Mouse (Mus musculus): Measurements from ENCODE around the gene Bche.

Bche gene

DNA sequence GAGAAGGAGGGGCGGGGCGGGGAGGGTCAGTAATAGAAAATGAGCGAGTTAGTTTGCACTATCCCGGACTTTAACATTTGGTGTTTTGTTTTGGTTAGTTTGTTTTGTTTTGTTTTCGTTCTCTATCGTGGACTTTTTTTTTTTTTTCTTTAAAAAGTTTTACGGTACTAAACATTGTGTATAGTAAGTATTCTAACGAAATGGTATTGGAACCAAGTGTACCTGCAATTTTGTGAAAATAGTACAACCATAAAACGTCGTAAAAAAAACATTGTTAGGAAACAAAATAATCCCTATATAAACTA is at the start of gene Bche:
Gene Bche (minus strand): TSS at position 6 of the 305 bp plus-strand sequence.
- DNase-seq: no peak

DNA sequence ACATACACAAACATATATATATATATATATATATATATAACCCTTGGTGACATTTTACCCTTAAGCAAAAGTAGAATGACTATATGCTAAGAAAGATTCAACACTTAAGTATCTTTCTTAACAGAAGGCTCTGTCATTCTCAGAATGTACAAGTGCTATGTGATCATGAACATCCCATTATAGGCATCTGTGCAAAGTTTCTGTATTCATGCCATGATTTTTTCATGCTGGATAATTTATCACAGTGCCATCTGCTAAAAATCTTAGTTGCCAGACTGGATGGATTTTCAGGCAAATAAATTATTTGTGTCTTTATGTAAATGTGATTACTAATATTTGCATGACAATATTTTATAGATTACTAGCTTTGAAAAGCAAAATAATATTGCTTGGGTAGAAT is 33.8 kb upstream of the Bche start:
- no peak for DNase-seq

DNA sequence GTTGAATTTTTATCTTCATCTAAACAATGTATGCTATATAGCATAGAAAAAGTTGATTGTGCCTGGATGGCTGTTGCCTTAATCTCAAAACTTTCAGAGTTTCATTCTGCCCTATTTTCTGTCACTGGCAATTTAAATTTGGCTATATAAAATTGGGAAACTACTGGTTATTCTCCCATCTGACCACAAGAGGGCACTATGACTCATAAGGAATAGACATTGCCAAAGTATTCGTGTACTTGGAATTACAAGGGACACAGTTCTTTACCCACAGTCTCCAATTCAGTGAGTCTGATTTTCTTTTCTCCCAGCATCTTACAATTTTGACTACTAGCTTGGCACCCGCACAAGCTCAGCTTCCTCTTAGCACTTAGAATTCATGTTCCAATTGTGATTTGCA is 23.5 kb upstream of the Bche start:
- no peak for DNase-seq

DNA sequence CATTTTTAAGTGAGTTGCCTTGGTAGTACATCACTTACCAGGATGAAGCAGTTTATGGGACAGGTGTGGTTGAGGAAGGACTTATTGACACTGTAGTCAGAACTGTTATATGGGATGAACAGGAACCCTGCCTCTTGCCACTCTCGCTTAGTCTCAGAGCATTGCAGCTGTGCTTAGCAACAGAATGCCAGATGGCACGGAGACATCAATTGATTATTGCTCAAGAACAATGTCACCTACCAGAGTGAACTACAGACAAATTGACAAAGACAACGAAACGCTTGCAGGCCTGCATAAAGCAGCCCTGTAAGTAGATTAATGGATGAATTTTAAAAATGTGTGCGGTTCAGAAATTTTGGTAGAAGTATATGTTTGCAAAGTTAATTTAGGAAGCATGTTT is 21.3 kb upstream of the Bche start:
- no peak for DNase-seq

GRCm38 (mm10) chr3:73725711-73726110 is 17.5 kb upstream of the Bche start:
- no peak for DNase-seq

DNA sequence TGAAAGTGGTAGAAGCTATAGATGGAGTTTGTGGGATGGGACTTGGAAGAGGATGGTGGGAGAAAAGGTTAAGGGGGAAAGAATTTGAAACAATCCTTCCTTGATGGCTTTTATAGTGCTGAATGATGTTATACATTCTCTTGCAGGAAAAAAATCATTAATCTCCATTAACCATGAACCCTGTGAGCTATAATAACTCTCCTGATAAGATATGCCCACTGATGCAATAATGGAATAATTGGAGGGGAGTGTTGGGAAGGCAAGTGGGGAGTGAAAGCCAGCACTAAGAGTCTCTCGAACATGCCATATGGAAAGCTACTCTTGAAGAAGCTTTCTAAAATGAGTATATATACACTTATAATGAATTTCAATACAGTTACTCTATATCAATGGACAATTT is 16.7 kb upstream of the Bche start:
- no peak for DNase-seq

DNA sequence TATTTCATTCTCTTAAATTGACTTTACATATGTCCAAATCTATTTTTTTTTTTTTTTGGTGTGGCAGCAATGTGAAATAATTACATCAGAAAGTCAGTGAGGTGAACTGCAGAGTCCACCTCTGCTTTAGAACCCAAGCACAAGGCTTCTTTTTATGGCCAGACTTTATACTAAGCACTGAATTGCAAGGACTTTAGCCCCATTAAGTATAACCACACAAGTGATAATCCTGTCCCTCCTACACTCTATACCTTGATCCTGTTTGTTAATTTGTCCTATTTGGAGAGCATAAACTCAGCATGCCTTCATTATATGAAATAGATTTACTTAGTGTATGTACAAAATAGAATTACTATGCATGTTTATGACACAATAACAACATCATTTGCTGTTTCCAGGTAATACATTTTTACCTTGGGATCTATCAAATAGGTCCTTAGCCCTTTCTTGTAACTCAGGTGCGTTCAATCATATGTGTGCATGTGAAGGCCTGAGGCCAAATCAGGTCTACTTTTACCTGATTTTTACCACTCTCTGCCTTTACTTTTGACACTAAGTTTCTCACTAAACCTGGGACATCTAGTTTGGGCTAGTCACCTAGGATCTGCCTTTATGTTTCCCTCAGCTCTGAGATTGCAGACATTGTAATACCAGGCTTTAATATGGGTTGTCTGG is 9.5 kb upstream of the Bche start:
- DNase-seq: no peak

DNA sequence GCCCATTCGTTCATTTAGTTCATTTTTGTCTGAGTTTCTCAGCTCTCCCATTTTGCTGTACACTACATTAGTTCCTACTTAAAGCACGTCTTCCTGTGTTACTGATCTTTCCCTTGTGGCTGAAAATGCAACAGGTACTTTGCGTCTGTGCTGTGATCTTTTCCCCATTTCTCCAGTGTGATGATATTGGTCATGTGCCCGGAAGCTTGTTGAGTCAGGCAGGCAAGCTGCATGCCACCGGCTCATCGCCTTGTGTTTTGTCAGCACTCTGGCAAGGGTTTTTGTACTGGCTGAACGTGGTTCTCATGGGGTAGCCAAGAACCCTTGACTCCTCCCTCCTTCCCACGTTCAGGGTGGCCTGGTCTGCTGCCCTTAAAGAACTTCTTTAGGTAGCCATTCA is 1.7 kb upstream of the Bche start:
- DNase-seq: no peak

- no peak for DNase-seq
Measured at GRCm38 (mm10) chr3:73707461-73708409, 480 bp downstream of the Bche start.

GRCm38 (mm10) chr3:73706544-73706943 is 1.7 kb downstream of the Bche start:
- no peak for DNase-seq

- no peak for DNase-seq
Measured at GRCm38 (mm10) chr3:73698889-73699288, 9.3 kb downstream of the Bche start.

DNA sequence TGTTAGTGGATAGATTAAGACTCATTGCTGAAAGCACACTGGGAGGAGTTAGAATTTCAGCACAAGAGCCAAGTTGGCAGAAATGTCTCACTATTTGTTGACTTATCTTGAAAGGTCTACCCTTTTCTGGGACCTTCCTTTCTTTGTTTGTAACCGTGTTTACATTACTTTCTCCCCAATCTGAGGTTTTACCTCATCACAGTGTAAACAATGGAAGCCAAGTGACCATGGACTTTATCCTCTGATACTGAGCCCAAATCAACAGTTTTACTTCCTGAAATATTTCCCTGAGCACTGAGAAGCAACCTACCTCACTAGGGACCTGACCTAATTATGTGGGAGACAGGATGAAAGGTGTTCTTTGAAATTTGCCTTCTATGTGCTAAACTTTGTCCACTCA is 34.9 kb downstream of the Bche start:
- DNase-seq: no peak

DNA sequence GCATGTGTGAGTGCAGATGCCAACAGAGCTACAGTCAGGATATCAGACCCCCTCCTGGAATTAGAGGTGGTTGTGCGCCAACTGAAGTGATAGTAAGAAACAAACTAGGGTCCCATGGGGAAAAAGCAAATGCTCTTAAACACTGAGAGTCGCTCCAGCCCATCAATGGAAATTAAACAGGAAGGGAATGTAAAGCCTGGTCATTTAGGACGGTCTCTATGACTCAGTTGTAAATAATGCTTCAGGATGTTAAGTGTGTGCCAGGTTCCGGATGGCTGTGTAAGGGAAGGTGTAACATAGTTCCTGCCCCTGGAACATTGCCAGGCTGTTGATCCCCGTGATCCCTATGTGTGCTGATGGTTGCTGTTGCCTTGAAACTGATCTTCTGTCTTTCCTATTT is 40.0 kb downstream of the Bche start:
- no peak for DNase-seq

DNA sequence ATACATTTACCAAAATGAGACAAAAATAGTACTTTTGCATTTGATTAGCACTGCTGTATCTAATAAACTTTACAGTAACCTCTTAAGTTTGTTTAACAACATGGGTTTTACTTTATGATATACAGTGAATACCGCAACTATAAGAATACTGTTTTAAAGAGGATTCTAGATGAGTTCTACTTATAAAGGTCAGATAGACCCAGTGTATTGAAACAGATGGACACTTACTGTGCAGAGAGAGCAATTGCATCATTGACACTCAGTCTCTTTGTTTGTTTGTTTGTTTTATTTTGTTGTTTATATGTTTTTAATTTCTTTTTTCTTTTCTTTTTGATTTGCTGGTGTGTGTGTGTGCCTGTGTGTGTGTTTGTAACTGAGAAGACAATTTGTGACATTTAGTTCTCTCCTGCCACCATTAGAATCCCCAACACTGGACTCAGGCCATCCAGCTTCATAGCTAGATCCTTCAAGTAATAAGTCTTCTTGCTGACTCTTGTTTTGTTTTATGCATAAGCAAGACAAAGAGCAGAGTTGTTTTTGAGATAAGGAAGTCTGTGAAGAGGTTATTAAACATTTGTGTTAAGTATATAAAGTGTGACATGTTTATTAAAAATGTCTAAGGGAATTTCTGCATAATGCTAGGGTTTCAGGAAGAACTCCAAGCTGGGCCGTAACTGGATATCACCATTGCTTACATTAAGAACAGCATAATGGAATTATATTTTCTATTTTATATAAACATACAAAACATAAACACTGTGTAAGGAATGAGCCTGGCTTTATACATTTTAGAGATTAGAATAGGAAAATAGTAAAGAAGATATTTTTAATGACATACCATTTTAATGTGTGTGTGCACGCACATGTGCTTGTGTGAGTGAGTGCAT is 40.7 kb downstream of the Bche start:
- DNase-seq: no peak

- DNase-seq: no peak
Measured at GRCm38 (mm10) chr3:73650281-73650680, 57.9 kb downstream of the Bche start.

- DNase-seq: no peak
Measured at GRCm38 (mm10) chr3:73647064-73647463, 61.2 kb downstream of the Bche start.

- no peak for DNase-seq
Measured at GRCm38 (mm10) chr3:73611421-73611820, 96.8 kb downstream of the Bche start.

DNA sequence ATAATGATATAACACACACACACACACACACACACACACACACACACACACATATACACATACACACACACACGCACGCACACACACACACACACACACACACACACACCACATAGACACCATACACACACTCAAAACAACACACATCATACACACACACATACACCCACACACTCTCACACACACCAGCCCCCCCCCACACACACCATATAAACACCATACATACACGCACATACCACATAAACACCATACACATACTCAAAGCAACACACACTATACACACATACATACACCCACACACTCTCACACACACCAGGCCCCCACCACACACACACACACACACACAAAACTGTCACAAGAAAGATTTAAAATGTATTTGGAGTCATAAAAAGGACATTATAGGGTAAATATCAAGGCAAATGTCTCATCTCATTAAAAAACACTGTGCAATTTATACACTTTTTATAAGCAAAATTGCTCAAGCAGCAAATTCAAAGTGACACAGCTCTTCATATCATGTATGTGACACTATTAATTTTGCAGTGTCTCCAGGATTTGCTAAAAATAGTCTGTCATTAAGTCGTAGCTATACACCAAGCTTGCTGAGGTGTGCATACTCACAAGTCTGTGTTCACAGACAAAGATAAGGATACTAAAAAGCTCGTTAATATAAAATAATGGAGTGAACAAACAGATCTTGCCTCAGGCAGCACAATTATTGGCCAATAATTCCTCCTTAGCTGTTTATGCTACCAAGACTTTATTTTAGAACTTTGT is 116.3 kb downstream of the Bche start:
- DNase-seq: no peak
